Mouse (Mus musculus) adrenal gland, adult 8-10 months (tissue): Measurements from ENCODE around the gene Ltk. TPM values are rescaled to one million over a fixed set of nuclear protein-coding genes. Genes with fewer than 3 reads are reported as not detected.

ENCODE experiments used
- DNase-seq: peaks from one replicate; pipeline ENCODE4 v3.0.0; 2022
- total RNA-seq, 4 experiments: library from RNA; stranded (reverse); gene quantifications; 2 replicates each; pipeline ENCODE4 v1.2.4; 2022

The Ltk gene
- total RNA-seq: 1 to 10 TPM in 3 of 4 experiments, under 1 TPM in 1; 0.78 to 2.3 (median 1.6) TPM

DNA sequence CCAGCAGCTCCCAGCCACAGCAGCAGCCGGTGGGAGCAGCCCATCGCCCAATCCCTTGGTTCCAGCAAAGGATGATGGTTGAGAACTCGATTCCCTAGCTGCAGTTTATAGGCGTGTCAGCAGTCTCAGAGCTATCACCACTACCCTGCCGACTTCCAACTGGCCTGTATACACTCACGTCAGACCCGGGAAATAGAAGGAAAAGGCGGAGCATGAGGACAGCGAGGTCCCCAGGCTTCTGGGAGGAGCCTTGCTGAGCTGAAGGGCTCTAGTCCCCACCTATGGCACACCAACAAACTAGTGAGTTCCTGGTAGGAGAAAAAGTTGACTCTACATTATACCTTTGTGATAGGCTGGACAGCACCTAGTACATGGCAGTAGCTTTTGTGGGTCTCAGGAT, at the start of gene Ltk:
Ltk (minus strand) TSS at position 181 of the 400 bp plus-strand sequence.
- DNase-seq: no peak

DNA sequence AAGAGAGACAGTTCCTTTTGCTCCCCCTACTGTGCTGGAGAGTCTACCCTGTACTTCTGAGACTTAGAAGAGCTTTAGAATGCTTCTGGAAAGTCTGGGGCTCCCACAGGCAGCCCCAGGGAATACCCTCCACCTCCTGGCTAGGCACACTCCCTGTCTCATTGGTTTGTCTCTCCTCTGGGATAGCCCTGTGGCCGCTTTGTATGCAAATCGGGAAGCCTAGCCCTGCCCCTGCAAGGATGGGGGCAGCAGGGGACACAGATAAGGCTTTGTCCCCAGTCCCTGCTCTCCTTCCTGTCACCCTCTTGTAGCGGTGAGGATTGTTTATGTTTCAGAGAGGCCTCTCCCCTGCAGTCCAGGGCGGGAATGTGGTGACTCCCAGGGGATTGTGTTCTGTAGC, 48.6 kb upstream of the Ltk start:
- DNase-seq: no peak

DNA sequence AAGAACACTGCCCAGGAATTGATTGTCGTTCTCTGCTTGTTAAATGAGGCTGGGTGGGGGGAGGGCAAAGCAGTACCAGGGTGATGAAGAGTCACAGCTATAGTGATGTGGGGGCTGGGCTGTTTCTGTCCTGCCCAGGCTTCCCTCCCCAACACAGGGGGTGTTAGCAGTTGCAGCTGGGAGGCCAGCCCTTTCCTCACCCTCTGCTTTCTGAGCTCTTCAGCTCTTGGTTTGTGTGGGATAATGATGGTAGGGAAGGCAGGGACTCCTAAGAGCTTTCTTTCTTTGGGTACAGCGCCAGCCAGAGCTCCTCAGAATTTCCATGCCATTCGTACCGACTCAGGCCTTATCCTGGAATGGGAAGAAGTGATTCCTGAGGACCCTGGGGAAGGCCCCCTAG, 48.2 kb upstream of the Ltk start:
- DNase-seq: no peak

DNA sequence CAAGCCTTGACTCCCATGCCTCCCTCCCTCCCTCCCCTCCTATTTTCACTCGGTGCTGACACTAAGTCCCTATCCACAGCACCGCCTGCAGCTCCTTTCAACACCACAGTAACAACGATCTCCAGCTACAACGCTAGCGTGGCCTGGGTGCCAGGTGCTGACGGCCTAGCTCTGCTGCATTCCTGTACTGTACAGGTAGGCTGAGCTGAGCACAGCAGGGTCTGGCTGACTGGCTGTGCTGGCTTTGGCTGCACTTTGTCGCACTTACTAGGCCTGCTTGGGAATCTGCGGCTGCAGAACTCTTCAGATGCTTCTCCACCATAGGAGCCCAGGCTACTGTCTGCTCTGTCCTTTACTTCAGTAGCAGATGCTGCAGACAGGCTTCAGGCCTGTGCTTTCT, 45.3 kb upstream of the Ltk start:
- no peak for DNase-seq

DNA sequence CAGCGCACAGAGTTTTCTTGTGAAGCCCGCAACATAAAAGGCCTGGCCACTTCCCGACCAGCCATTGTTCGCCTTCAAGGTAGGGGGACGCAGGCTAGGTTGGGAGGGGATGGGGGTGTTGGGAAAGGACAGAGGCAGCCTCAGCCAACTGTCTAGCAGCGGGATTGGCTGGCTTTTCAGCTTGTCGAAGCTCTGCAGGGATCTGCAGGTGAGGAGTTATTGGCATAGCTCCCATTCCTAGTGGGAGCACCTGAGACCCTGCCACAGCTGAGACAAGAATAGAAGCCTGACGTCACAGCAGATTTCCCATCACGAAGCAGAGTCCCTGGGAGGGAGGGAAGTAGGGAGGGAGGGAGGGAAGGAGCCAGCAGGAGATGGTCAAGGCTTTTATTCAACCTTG, 44.5 kb upstream of the Ltk start:
- DNase-seq: no peak

DNA sequence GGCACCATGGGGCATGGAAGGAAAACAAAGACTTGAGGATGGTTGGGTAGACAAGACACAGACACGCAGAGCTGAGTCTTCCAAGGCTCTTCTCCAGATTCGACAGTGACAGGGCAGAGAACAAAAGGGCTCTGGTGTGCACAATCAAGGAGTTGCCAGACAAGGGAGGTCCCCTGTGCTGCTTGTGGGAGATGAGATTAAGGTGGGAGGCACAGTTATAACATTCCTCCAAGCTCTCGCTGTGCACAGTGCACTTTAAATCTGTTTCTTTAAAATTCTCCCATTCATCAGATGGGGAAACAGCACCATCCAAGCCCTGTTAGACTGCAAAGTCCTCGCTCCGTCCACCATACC, 44.0 kb upstream of the Ltk start:
- no peak for DNase-seq

DNA sequence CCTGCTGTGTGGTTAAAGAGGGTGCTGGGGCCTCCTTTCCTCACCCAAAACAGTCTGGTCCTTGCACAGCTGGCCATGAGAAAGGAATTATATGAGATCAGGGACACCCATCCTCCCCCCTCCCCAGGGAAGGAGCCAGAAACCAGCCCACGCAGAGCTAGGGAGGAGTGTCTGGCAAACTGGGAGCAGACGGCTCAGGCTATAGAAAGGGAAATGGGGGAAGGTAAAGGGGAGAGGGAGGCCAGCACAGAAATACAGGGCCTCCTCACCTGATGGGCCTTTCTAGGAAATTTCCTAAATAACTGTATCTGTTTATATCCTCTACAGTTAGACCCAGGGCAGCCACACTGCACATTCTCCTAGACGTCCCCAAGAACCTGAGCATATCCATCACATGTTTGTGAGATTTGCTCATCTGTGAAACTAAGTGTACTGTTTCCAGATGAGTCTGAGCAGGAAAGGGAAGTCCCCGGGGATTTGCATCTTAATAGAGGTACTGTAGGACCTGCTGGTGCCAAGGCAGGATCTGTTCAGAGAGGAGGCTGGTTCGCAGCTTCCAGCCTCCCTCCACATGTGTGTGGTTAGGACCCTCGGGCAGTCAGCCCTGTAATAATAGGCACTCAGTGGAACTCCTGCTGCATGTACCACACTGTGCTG, 43.5 kb upstream of the Ltk start:
- no peak for DNase-seq

DNA sequence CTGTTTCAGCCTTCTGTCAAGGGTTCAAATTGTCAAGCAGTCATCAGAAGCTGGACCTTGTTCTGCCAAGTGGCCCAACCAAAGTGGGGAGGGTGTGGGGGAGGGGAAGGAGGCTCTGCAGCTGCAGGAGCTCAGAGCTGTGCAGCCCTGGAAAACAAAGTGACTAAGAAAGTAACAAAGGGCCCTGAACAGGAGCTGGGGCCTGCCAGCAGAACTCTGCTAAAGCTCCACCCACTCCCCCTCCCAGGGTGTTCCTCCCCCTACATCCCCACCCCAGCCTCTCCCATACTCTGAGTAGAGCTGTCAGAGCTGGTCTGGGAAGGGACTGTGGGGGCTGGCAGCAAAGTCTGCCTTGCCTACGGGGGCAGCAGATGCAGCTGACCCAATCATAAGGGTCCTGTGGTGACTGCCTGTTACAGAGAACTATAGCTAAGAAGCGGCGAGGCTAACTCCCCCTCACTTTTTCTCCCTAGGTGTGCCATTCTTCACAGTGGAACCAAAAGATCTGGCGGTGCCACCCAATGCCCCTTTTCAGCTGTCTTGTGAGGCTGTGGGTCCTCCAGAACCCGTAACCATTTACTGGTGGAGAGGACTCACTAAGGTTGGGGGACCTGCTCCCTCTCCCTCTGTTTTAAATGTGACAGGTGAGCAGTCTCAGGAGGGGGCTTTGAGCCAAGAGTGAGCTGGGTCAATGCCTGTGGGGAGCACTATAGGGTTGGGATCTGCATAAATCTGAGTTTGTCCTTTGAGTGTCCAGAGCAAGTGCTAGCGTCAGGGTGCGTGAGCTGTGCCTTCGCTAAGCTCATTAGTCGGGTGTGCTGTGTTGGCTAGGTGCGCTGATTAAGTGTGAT, 42.8 kb upstream of the Ltk start:
- DNase-seq: no peak

DNA sequence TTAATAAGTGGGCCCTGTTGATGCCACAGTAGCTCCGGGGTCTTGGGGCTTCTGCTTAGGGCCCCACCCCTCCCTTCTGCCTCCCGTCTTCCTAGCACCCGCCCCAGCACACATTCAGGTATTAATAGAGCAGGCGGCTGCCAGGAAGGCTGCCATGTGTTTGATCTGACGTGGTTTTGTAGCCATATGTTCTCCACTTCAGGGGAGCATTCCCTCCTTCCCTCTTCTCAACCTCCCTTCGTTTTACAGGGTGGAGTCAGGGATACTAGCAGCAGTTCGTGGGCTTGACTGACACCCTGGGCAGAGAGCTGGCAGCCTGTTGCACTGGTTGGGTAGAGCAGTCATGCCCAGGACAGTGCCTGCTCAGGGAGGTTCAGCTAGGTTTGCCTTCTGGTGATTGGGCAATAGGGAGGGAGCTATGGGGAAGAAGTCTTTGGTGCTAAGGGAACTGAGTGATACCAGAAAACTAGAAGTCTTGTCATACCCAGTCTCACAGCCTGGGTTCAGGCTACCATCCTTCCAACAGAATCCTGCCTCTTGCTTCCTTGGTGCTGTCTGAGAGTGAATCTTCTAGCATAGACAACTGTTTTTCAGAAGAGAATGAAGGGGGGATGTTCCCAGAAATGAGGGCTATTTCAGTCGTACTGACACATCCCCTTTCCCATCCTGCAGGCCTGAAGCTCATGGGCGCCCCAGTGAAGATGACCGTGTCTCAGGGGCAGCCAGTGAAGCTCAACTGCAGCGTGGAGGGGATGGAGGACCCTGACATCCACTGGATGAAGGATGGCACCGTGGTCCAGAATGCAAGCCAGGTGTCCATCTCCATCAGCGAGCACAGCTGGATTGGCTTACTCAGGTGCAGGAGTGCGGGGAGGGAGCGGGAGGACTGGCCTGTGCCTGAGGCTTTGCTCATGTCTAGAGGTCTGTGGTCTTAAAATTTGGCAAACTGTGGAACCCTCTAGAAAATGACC, 40.9 kb upstream of the Ltk start:
- DNase-seq: no peak

DNA sequence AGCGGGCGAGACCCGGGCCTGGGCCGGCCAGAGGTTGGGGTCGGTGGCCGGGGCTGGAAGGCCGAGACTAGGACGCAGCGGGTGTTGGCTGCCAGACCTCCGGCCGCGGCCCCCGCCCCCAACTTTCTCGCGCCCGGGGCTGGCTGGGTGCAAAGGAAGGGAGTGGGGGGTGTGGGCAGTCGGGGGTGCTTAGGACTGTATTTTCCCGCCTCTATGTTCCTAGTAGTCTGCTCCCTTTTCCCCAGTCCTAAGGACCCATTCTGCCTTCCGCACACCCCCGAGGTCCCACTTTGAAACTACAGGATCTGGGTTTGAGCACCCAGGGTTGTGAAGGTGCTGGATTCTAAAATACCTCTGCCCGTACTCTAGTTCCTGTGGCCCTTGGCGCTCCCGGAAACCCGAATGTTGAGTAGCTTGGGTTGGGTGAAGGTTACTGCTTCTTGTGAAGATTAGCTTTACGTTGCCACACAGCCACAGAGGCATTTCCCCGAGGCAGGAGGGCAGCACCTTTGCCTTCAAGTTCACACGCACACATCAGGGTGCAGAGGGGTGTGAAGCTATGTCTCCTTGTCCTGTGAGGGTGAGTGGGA, 39.8 kb upstream of the Ltk start:
- DNase-seq: no peak

DNA sequence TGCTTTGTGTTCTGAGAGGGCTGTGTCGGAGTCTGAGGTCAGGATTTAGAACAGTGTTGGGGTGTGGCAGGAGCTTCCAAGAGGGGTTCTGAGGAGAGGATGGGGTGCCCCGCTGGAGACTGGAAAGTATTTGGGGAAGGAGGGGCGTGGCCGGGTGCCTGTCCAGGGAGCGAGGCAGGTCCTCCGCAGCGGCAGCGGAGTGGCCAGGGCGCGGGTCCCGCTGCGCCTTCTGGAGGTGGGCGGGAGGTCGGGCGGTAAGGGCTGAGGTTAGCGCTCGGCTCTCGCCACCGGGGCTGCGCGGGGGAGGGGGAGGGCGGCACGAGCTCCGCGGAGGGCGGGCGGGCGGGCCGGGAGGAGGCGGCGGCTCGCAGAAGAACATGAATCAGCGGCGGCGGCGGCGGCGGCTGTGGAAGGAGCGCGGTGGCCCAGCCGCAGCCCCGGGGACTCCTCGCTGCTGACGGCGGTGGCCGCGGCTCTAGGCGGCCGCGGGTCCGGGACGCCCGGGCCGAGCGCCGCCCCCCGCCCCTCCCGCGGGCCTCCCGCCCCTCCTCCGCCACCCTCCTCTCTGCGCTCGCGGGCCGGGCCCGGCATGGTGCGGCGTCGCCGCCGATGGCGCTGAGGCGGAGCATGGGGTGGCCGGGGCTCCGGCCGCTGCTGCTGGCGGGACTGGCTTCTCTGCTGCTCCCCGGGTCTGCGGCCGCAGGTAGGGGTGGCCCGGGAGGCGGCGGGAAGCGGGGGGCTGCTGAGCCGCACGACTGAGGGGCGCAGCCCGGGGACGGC, 39.1 kb upstream of the Ltk start:
- DNase-seq: peak; percentile 9

DNA sequence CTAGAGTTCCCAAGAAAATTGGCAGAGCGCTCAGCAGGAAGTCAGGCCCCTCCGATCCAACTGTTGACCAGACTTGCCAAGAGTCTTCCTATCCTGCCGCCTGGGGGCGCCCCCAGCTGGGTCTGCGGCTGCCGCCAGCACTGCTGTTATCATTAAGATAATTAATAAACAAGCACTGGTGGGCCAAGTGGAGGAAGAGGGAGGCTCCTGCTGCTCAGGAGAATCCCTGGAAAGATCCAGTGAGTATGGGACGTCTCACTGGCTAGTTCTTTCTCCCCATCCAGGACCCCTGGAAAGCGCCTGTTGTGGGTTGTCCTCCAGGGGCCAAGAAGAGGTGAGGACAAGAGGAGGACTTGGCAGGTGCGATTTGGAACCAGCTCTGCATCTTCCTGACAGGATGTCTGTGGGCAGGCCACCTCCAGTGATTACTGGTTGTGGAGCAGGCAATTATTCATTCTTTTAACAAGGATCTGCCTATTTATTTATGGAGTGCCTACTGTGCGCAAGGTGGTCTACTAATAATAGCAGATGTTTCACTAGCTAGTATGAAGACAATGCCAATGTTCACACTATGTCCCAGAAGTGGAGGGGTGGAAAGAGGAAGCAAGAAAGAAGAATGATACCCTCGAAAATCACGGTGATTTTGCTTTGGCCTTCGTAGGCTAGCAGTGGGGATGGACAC, 38.2 kb upstream of the Ltk start:
- DNase-seq: peak; percentile 14

DNA sequence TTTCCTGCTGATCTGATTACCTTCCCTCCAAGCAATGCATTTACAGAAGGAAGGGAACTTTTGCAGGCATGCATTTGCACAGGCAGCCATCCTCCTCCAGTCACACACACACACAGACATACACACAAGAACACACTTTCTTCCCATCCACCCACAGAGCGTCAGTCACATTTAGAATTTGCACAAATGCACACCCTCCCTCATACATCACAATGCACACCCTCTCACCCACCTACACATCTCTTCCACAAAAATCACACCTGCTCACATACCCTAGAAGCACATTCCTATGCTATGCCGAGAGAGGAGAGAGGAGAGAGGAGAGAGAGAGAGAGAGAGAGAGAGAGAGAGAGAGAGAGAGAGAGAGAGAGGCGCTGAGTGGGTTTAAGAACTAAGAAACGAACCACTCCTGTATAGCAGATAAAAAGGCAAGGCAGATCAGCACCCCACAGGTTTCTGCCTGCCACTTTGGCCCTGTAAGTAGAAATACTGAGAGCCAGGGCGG, 37.1 kb upstream of the Ltk start, which contains the start of gene Tyro3:
Tyro3 (plus strand) TSS at position 455 of the 505 bp plus-strand sequence.
- DNase-seq: no peak

DNA sequence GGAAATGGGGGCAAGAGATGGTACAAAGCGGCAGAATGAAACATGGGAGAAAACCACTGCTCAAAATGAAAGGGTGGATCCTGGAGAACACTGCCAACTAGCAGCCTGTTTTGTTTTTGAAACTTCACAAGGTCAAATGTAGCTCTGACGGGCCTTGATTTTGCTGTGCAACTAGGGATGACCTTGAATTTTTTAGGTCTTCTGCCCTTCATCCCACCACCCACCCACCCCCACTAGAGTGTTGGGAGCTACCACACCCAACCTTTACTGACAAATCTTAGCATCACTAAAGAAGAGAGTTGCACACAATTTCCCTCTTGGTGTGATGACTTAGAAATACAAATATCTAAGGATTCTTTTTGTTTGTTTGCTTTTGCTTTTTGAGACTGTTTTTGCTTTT, 29.8 kb upstream of the Ltk start:
- no peak for DNase-seq

DNA sequence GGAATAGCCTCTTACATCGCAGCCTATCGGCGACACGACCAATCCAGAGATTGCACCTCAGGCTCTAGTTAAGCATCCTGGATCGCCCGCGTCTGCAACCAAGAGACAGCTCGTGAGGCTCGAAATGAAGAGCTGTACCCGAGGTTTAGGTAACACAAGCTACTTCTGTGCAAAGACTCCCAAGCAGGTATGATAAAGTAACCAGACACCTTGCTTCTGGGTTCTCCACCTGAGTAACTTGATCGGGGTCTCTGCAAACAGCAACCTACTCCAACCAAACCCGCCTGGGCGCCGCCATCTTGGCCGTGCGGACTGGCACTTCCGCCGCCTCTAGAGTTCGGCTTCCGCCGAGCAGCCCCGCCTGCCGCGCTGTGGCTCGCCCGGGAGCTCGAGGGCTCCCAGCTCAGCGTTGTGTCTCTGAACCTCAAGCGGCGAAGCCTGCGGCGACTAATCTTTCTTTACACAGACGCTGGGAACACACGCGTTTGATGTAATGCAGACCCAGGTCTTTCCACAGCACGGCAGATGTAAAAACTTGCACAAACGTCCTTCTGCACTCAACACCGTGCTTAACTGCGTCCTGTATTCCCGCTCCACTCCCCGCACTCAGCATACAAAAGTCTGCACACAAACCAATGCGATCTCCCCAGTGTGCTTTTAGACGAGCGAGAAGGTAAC, 27.1 kb upstream of the Ltk start, which contains the start of gene Rpap1:
Rpap1 (minus strand) TSS at position 332 of the 678 bp plus-strand sequence.
- DNase-seq: peak; percentile 71

DNA sequence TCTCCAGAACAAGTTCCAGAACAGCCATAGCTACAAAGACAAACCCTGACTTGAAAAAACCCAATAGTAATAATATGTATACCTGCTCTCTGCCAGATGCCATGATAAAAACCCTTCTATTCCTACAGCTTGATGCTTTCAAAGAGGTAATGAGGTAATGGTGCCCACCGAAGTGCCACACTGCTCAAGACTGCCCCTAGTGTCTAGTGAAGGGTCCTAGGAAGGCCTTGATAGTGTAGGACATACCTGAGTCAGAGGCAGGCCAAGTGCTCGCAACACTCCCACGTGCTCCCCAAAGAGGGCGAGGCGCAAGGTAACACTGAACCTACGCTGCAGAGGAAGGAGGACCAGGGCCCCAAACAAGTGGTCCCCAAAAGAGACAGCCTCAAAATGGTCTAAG, 7.0 kb upstream of the Ltk start:
- no peak for DNase-seq

DNA sequence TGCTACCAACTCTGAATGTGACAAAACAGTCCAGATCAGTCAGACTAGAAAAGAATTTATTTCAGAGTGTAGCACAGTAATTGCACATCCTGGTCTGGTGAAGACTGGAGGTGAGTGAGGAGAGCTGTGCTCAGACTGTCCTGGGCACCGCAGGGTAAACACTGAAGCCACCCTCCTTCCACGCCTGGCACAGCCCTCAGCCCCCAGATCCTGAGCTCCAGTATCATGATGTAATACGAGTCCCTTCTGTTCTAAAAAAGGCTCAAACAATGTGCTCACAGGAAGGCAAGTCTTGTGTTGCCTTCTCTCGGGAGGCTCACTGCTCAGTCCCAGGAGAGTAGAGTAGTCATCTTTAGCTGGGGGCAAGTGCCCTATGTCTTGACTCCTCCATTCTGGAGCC, 3.7 kb upstream of the Ltk start:
- no peak for DNase-seq

DNA sequence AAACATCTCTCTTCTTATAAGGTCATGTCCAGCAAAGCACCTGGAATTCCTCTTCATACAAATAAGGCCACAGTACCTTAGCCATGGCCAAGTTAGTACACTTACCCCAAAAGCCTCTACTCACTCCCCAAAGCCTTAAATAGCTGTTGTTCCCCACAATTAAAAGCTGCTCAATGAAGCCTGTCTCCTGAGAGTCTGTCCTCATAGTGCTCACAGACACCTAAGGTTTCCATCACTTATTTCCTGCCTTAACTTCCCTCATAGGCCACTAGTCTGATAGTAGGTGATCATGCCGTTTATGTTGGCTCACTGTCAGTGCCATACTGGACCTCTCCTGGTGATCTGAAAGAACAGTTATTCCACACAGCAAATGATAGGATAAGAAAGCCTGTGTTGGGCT, 2.0 kb upstream of the Ltk start:
- DNase-seq: no peak

DNA sequence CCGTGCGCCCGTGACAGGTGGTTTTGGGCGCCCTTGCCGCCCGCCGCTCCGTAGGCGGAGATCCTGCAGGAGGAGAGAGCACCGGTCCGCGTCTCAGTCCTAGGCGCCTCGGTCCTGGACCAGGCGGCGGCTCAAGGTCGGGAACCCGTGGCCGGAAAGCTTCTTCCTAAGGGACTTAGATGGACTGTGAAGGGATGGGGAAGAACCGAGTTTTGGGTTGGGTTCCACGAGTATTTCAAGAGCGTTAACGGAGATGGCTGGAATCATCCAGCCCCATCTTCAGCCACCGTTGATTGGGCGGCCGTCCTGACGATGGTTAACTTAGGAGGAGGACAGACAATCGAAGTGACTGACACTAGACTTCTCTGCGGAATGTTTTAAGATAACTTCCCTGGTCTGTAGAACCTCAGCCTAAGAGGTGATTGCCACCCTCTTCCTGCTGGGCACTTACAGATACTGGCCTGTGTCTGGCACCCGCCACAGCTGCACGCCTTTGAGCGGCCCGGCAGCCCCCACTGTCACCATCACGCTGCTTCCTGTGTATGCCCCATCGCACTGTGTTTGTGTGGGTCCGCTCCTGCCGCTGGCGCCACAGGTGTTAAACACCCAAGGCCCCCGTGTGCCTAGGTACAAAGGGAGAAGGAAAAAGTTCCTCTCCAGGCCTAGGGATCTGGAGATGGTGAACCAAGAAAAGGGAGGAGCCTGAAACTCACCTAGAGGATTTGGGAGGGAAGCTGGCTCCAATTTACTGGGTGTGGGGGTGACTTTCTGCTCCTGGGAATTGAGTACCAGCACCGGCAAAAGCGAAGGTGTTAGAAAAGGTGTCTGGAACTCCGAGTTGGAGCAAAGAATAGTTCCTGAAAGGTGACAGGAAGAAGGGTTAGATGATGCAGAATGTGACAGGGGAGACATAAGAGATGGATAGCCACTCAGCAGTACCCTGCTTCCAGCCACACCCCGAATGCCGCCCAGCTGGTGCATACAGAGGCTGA, 1.1 kb downstream of the Ltk start:
- DNase-seq: no peak
